In the genomic region with DNA sequence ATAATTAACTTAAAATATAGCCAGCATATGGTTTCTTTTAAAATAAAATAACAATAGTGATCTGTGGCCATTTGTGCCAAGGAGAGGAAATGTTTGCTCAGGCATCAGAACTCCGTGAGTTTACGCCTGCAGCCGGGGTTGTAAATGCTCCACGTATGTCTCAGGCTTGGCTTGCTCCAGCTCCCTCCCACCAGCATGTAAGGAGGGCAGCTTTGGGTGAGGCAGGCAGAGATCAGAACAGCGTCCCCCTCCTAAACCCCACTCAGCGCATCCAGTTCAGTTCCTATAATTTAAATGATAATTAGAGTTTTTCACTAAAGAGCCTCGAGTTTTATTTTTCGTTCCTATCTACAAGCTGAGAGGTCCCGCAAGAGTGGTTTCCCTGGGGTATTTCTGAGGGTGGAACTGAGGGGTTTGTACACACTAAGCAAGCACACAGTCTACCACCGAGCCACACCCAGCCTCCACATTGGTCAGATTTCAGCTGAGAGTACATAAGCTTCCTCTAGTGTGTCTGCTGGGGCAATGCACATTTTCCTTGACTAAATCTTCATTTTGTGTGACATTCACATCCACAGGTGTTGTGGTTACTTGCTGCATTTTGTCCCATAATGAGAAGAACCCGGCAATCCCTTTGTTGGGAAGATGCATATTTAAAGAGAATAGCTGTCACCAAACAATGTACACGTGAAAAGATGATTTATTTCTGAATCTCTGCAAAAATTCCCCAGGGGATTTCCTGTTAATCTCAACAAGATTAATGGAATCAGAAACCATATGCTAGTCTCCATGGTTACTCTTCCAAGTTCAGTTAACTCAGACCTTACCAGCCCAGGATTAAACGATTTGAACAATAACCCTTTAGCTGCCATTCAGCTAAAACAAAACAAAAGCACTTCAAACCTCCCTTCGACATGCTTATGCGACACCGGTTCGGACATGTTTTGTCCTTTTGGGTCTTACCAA, we compare ENCODE assay signal across 15 mouse cellular contexts.
DNase-seq lines count a peak whose midpoint lies in the region; ATAC-seq lines count a peak whose summit lies in the region.
"Had no signal": no experiment of that assay in that cellular context is flagged by ENCODE, and none has a peak within 500 bp of the region (broad histone marks: within the 10 kb centered on the region; RNA-seq: fewer than 3 reads in every experiment).

No protein-coding gene starts in this region.

- peak; percentile 39 for DNase-seq in embryo, embryonic 10.5 days (ENCODE audit: low spot score)
- DNase-seq in embryo, embryonic 9.5 days (ENCODE audit: extremely low spot score) = no peak
- peak; percentile 16 for DNase-seq in hindlimb bud, embryonic 11.5 days (ENCODE audit: extremely low spot score, low read depth, low spot score)
- DNase-seq in testis, postnatal 10 days (ENCODE audit: low spot score) = no peak
- no peak for DNase-seq in heart, postnatal 14 days
- DNase-seq in cerebellum, adult 11 months = no peak
- DNase-seq: adrenal gland, postnatal 36 days; cerebellum, adult 8-10 months; heart, adult 18-20 months; kidney, adult 2 months; left cerebral cortex, postnatal 4 days; lung, adult 18-20 months; thymus, adult 2 months had no signal

- H3K27me3 ChIP-seq in forebrain, embryonic 15.5 days = no peaks in the 10 kb centered on the region
- H3K27me3 ChIP-seq in neural tube, embryonic 13.5 days = no peaks in the 10 kb centered on the region

- peak; percentile 65 for ATAC-seq in forebrain, embryonic 15.5 days (replicated peaks)
- ATAC-seq in neural tube, embryonic 13.5 days (ENCODE audit: low read depth) = peak; percentile 57; the same call in 1 of the 2 replicates

- peak overlapping the region; percentile 2 for H3K27ac ChIP-seq in forebrain, embryonic 15.5 days (replicated peaks)
- peak overlapping the region; percentile 62 for H3K27ac ChIP-seq in neural tube, embryonic 13.5 days (replicated peaks)

- intact Hi-C loops in heart, postnatal 14 days (cut with DNase I) = no loop called here

- 33% methylated on average over 17 of the region's 17 CpGs for WGBS in forebrain, embryonic 15.5 days
- 41% methylated on average over 17 of the region's 17 CpGs for WGBS in neural tube, embryonic 13.5 days

- no peaks in the 10 kb centered on the region for H3K9me3 ChIP-seq in forebrain, embryonic 15.5 days
- H3K9me3 ChIP-seq in neural tube, embryonic 13.5 days = no peaks in the 10 kb centered on the region

- H3K4me1 ChIP-seq in forebrain, embryonic 15.5 days = peaks cover 16% of the 10 kb centered on the region
- H3K4me1 ChIP-seq in neural tube, embryonic 13.5 days (replicated peaks) = peaks cover 42% of the 10 kb centered on the region

- no peak overlapping the region for H3K4me2 ChIP-seq in forebrain, embryonic 15.5 days (replicated peaks)
- peak overlapping the region; percentile 14; the same call in 1 of the 2 replicates for H3K4me2 ChIP-seq in neural tube, embryonic 13.5 days

- no peak overlapping the region for H3K9ac ChIP-seq in forebrain, embryonic 15.5 days (replicated peaks)
- no peak overlapping the region for H3K9ac ChIP-seq in neural tube, embryonic 13.5 days

- no peaks in the 10 kb centered on the region for H3K36me3 ChIP-seq in forebrain, embryonic 15.5 days
- H3K36me3 ChIP-seq in neural tube, embryonic 13.5 days = no peaks in the 10 kb centered on the region

- no peak overlapping the region for H3K4me3 ChIP-seq in forebrain, embryonic 15.5 days
- no peak overlapping the region for H3K4me3 ChIP-seq in neural tube, embryonic 13.5 days

Comparison
In these comparisons a context has a peak if more than half of its experiments do, and no peak if none do; other contexts are left out.
1. DNase-seq: peak in embryo, embryonic 10.5 days (single experiment) and hindlimb bud, embryonic 11.5 days (single experiment); none in embryo, embryonic 9.5 days (single experiment), testis, postnatal 10 days (single experiment), heart, postnatal 14 days (0 of 2) and cerebellum, adult 11 months (single experiment).